Mouse (Mus musculus) cerebellum, adult 11-12 months (tissue): ENCODE data around the gene Gm45808.
"Not testable (repeated sequence)": the region's sequence is repeated elsewhere in the genome, so short reads cannot be mapped to it uniquely, and the experiment has no call there.

Experiments
- DNase-seq: peaks from one replicate; pipeline ENCODE4 v3.0.0; 2022

Gm45808 gene

DNA sequence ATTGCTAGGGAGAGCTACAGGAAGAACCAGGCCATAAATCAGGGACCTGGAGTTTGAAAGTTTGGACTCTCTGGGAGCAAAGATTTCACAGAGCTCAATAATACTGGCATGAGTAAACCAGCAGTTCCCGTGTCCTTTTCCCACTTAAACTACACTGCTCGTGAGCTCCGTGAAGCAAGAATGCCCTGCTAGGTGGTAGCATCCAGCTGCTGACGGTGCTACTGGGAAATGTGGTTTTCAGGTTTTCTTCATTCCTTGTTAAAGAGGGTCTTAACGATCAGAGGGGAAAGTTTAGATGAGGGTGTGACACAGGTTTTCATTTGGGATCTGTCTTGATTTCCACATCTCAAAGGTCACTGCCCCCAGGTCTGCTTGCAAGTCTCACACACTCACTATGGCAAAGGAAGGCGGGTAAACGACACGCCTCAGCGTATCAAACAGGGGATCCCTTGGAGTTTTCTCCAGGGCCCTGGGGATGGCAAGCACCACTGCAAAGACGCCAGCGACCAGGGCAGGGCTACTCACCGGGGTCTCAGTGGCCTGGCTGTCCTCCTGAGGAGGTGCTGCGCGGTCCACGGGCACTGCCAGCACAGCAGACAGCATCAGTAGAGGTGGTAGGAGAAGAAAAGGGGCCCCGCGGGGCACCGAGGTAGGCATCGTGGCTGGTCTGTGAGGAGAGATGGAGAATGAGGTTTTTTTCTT, 22.7 kb upstream of the Gm45808 start:
- DNase-seq: peak; percentile 47

DNA sequence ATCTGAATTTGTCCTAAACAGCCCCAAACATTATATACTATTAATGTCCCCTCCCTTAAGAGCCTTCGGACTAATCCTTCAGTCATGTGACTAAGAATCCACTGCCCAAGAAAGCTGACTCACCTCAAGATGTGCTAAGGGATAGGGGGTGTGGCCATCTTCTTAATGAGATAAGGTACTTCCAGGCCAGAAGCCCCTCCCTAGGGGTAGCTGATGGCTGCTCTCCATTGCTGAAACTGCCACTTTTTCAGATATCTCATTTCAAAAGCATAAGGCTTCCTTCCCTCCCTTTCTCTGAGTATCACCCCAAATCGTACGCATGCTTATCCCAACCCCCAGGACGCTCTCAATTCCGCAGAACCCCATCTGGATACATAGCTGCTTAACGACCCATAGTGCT, 21.9 kb upstream of the Gm45808 start:
- no peak for DNase-seq

DNA sequence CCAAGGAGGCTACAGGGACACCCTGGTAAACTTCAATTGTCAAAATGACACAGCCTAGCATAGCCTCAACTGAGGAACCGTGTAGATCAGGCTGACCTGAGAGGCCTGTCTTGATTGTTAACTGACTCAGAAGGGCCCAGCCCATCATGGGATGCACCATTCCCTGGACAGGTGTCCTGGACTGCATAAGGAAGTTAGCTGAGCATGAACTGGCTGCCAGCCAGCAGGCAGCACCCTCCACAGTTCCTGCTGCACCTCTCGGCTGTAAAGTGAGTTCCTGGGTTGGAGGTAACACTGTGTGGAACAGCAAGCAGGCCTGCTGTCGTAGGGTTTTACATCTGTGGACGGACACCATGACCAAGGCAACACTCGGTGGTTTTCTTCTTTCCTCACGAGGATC, 21.0 kb upstream of the Gm45808 start:
- peak; percentile 65 for DNase-seq

DNA sequence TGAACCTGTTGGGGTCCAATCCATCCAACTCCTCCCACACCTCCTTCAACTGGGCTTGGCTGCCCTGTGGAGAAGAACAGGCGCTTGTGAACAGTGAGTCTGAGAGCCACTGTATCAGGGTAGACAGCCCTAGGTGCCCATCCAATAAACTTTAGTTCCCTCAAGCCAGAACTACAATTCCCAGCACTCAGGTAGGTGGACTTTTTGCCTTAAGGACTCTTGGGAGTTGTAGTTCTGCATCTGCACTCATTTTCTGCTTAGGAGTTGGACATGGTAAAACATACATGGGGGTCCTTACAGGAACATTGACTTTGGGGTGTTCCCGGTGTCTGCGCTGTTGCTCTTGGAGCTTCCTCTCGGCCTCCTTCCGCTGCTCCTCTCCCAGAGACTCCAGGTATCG, 11.8 kb upstream of the Gm45808 start:
- DNase-seq: no peak

DNA sequence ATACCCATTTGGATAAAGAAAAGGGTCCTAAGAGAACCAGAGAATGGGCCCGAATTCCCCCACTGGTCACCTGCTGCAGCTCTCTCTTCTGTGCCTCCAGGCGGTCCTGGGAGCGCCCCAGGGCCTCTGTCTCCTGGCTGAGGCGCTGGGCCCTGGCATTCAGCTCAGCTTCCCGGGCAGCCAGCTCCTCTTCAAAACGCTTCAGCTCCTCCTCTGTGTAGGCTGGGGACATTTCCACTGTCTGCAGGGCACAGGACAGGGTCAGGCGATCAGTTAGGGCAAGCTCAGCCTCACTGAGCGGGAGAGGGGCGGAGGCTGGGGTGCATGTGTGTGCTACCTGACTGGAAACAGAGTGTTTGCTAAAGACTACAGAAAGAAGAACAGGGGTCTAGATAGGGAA, 7.9 kb upstream of the Gm45808 start:
- peak; percentile 49 for DNase-seq

DNA sequence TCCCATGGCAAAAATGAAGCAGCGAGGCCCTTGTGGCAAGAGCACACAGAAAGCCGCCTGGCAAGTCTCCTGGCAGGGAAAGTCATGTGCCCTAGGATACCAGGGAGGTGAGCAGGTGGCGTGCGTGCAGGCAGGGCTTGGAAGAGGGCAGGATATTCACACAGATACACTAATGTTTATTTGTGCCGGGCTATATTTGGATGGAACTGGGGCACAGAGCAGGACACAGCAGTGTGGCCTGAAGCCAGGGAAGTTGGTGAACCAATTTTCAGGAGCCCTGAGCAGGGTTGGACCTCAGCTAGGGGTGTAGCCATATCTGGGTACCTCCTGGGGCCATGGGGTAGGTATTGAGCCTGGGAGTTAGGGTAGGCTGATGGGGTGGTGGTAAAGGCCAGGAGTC, 6.3 kb upstream of the Gm45808 start:
- peak; percentile 90 for DNase-seq

DNA sequence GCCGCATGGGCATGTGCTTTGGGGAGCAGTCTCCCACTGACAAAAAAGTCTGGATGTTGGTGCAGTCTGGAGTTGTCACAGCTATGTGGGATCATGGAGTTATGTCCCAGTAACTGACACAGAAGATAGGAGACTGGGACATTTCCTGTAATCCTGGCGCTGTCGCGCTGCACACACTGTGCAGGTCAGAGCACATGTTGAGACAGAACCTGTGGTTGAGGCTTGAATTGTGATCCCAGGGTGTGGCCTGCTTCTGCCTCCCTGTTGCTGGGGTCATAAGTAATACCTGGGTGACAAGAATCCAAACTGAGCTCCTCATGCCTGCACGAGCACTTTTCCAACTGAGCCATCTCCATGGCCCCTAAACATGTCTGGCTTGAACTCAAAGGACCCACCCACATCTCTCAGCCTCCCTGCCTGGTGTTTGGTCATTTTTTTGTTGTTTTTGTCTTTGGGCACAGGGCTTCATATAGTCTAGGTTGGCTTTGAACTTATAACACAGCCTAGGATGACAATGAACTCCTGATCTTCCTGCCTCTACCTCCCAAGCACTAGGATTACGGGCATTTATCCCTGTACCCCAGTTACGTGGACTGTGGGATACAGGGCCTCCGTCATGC, 5.7 kb upstream of the Gm45808 start:
- DNase-seq: peak; percentile 54

DNA sequence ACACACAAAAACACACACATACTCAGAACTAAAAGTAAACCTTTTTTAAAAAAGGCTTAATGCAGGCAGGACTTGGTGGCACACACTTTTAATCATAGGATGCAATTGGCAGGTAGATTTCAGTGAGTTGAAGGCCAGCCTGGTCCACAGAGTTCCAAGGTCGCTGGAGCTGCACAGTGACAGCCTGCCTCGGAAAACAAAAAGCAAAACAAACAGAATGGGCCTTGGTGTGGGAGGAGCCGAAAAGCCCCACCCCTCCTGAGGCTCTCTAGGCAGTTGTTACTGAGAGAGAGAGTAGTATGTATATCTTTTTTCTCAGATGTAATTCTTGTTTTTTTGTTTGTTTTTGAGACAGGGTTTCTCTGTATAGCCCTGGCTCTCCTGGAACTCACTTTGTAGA, 4.7 kb upstream of the Gm45808 start:
- no peak for DNase-seq

DNA sequence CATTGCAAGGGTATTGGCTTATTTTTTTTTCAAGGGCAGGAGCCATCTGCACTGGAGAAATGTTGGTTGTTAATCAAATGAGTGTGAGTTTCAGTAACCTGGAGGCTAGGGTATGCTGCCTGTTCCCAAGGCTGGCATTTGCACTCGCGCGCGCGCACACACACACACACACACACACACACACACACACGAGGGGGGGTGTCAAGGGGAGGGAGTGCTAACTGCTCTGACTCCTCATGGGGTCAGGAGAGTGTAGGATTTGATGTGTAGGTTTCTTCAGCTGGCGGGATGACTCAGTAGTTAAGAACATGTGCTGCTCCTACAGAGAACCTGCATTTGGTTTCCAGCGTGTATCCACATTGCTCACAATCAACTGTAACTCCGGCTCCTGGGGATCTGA, 4.2 kb upstream of the Gm45808 start:
- no peak for DNase-seq

DNA sequence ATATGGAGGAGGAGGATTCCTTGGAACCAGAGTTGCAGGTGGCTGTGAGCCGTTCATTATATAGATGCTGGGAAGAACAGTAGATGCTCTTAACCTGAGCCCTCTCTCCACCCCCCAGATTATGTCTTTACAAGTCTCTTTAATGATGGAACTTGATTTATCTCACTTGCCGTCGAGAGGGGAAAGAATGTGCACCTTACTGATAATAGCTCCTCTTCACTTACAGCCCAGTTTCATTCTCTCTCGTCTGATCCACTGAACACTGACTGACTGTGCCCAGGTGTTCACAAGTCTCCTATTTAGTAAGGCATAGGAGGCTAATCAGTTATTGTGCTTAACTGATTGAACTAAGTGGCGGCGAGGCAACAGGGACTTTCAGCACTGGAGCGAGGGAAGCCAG, 3.0 kb upstream of the Gm45808 start:
- no peak for DNase-seq

DNA sequence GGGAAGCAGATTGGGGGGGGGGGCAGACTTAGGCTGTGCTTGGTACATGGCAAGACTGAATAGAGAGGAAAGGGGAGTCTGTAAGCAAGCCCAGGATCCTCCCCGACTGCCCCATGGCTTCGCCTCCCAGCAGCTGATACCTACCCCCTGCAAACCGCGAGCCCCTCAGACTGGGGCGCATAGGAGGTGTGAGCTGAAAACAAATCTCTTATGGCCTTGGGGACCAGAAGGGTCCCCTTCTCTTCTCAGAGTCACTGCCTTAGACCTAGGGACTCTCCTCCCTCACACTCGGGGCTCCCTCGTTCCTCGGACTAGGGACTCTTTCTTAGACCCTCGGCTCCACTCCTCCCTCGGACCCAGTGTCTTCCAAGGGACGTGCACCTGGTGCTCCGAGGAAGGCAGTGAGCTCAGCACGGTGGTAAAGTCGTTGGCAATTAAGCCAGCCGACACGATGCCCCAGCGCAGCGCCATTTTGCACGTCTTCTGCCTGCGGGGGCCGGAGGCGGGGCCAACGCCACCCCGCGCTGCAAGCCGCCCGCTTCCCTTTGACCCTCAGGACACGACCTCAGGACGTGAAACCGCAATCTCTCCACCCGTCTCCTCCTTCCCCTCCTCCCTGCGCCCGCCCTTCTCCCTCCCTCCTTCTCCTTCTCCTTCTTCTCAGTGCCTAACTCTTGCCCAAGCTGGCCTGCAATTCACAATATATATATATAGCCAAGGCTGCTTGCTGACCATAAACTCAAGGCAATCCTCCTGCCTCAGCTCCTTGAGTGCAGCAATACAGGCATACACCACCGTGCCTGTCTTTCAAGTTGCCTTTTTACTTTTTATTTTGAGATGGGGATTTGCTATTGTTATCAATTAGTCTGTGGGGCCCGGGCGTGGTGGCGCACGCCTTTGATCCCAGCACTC, 1.9 kb upstream of the Gm45808 start, which contains the start of gene Dhdh:
Dhdh (minus strand) TSS at position 513 of the 912 bp plus-strand sequence.
- peak; percentile 77 for DNase-seq

DNA sequence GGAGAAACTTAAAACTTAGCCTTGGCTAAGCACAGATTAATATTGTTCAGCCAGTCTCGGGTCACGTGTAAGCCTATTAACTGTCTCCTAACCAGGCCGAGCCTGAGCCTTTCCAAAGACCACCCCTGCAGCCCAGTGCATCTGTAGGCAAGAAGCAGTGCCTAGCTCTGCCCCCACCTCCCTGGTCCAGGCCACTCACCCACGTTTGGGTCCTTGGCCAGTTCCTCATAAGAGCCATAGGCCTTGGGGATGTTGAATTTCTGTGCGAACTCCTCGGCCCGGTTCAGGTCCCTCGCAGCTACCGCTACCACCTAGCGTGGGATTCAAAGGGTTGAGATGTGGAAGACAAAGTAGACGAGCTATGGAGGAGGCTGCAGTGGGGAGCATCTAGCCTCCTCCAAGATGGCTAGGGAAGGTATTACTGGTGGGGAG, 1.3 kb upstream of the Gm45808 start:
- peak; percentile 35 for DNase-seq

DNA sequence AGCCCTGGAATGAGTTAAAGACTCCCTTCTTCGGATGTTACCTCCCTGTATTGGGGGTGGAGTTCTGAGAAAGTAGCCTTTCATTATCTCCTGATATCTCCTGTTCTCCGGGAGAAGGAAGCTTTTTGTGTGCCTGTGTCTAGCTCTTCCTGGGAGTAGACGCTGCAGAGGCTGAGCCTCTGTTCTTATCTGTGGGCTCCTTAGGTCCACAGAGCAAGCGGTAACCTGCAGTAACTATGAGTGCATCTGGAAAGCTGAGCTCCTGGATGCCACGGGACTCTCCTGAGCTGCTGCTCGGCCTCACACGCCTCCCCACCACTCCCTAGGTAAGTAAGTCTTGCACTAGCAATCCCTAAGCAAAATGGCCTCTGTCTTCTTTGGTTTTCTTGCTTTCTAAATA, 453 bp downstream of the Gm45808 start:
- DNase-seq: no peak

DNA sequence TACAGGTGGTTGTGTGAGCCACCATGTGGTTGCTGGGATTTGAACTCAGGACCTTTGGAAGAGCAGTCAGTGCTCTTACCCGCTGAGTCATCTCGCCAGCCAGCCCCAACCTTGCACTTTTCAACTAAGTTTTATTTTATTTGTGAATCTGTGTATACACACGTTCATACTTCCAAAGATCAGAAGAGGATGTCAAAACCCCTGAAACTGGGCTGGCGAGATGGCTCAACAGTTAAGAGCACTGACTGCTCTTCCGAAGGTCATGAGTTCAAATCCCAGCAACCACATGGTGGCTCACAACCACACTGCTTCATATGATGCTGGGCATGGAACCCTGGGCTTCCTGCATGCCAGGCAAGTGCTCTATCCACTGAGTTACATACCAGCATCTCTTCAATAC, 1.6 kb downstream of the Gm45808 start:
- not testable (repeated sequence) for DNase-seq

DNA sequence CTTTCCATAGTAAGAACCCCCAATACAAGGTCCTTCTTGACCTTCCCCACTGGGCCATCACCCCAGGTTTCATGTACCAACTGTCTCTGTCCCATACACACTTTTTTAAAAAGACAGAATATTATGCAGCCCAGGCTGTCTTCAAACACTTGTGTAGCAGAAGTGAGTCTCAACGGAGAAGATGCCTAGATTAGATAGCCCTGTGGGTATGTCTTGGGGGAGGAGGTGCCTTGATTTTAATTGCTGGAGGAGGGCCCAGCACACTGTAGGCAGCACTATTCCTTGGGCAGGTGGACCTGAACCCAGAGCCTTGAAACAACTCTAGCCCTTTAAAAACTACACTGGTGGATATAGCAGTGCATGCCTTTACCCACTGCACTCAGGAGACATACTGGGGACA, 4.4 kb downstream of the Gm45808 start:
- DNase-seq: no peak

DNA sequence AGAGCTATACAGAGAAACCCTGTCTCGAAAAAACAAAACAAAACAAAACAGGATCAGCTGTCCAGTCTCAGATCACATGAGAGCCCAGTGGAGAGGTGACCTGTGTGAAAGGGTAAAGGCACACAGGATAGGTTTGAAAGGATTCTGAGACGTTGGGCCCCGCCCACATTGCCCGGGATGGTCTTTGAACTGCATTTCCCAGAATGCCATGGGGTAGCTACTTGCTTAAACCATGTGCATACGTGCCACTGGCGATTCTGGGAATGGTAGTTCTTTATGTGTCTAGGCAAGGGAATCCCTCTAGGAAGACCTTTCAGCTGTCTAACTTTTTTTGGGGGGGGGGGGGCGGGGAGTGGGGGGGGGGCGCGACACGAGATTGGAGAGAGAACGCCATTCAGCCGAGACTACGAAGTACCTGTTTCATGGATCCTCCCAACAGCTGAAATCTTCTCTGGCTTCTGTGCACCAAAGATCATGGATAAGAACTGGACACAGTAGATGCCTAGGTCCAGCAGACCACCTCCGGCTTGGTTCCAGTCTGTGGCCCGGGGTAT, 5.2 kb downstream of the Gm45808 start, which contains the start of gene Tulp2:
Tulp2 (plus strand) TSS at position 504 of the 554 bp plus-strand sequence.
- peak; percentile 74 for DNase-seq

DNA sequence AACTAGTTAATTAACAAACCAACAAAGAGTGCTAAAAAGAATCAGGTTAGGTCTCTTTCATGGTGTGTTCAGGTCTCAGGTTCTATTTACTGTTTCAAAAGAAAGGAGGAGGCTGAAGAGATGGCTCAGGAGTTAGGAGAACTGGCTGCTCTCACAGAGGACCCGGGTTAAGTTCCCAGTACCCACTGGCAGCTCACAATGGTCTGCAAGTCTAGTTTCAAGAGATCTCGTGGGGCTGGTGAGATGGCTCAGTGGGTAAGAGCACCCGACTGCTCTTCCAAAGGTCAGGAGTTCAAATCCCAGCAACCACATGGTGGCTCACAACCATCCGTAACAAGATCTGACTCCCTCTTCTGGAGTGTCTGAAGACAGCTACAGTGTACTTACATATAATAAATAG, 6.3 kb downstream of the Gm45808 start:
- DNase-seq: not testable (repeated sequence)

DNA sequence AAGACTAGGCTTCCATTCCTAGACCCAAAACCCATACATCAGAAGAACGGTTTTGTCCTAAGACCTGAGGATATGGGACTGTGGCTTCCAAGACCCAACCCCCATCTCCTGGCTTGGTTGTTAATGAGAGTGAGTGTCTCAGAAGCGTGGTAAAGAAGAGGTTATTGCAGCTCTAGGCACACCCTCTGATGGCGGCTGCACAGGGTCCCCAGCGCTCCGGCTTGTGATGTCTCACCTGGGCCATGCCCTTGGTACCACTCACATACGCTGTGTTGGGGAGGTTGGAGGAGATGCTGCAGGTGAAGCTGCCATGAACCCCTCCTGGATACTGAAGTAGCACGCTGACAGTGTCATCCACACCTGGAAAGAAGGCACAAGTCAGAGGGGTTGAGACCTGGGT, 7.8 kb downstream of the Gm45808 start:
- DNase-seq: no peak

DNA sequence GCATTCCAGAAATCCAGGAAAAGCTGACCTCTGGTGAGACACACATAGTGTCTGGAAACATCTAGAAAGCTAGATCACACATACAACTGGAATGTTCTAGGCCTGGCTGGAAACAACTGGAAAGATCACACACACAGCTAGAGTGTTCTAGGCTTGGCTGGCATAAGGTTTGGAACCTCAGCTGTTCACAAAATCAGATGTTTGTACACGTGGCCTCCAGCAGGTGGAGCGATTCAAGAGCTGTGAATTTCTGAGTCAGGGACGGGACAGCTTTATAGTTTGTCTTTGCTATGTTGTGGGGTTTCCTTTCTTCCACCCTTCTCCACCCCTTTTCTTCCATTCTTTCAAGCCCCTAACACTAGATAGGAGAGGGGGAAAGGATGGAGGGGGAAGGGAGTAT, 9.6 kb downstream of the Gm45808 start:
- peak; percentile 64 for DNase-seq

DNA sequence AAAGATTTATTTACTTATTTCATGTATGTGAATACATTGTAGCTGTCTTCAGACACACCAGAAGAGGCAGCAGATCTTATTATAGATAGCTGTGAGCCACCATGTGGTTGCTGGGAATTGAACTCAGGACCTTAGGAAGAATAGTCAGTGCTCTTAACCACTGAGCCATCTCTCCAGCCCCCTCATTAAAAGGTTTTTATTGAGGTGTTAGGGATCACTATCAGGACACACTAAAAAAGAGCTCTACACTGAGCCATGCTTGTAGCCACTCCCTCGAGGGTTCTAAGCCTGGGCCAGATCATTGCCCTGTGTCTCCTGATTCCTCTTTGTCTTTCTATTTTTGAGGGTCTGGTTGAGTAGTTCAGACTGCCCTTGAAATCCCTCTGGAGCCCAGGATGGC, 10.2 kb downstream of the Gm45808 start:
- no peak for DNase-seq

DNA sequence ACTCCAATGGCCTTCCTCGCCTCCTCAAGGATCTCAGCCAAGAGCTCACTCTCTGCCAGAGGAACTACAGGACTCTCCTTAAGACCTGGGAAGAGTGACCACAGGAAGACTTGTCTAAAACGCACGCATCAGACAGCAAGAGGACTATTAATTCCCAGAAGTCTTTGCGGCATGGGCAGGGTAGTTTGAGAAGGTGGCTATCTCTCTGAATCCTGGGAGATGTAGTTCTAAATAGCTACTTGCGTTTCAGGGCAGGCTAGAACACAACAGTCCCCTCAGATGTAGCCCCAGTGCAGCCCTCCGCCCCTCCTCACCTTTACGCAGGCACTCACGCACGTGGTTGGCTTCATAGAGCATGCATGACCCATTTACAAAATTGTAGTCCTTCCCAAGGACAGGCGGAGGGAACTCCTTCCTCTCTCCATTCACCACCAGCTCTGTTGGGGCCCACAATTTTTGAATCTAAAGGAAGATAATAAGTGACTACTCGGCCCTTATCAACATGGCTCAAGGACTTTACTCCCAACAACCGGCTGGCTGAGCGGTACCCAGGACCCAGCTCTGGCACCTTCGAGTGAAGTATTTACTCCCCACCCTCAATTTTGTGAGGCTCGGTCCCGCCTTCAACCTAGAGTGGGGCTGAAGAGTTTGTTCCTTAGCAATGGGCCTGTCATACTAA, 11.2 kb downstream of the Gm45808 start:
- DNase-seq: no peak

DNA sequence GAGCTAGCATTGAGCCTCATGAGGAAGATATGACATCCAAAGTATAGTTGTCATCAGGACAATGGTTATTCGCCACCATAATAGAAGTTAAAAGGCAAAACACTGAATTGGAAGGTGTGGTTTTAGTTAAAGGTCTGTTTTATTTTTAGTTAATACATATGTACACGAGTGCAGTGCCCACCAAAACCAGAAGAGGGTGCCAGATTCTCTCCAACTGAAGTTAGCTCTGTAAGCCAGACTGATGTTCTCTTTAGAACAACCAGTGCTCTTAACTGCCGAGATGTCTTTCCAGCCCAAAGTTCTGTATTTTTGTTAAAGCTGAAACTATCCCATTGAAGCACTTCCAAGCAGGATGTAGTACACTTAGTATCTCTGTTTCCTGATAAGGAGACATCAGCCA, 15.7 kb downstream of the Gm45808 start:
- DNase-seq: peak; percentile 47
